Mouse (Mus musculus): Measurements from ENCODE around the gene Pou2f2. TPM values are rescaled to one million over a fixed set of nuclear protein-coding genes. Genes with fewer than 3 reads are reported as not detected.

The Pou2f2 gene
- total RNA-seq, 4 experiments from 2014 or later, result 0.49 to 0.72 (median 0.55) TPM

- DNase-seq (ENCODE audit: low spot score), result no peak
Measured at GRCm38 (mm10) chr7:25150151-25150663, 29.3 kb downstream of the Pou2f2 start.

DNA sequence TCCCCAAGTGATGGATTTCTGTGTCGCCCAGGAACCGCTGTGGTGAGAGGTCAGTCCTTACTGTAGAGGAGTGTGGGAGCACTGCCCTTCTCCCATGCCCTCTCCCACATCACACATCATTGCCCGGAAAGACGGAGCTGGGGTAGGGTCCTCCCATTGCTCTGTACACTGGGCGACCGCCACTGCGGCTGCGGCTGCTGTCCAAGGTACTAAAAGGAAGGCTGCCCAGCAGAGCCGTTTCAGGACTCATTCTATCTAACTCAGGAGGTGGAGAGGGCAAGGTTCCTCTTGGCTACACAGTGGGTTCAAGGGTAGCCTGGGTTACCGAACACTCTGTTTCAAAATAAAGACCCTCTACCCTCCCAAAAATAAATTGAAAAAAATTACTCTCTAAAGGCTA, 33.6 kb downstream of the Pou2f2 start:
- no peak for DNase-seq (ENCODE audit: low spot score)

- no peak for DNase-seq (ENCODE audit: low spot score)
Measured at GRCm38 (mm10) chr7:25141761-25142160, 37.8 kb downstream of the Pou2f2 start.

DNA sequence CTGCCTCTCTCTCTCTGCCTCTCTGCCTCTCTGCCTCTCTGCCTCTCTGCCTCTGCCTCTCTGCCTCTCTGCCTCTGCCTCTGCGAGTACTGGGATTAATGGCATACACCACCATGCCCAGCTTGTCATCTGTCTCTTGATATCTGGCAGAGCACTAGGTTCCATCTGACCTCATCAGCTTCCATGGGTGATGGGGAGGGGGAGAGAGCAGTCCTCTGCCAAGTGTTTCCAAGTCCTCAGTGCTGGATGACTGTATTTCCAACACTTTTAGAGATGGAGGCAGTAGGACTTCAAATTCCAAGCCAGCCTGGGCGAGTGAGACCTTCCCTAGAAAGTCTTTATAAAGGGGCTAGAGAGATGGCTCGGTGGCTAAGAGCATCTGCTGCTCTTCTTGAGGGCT, 42.0 kb downstream of the Pou2f2 start:
- DNase-seq (ENCODE audit: low spot score), result no peak

GRCm38 (mm10) chr7:25133092-25134049, 46.2 kb downstream of the Pou2f2 start:
- peak; percentile 76 for DNase-seq (ENCODE audit: low spot score)

- no peak for DNase-seq (ENCODE audit: low spot score)
Measured at GRCm38 (mm10) chr7:25132318-25132960, 47.1 kb downstream of the Pou2f2 start.

DNA sequence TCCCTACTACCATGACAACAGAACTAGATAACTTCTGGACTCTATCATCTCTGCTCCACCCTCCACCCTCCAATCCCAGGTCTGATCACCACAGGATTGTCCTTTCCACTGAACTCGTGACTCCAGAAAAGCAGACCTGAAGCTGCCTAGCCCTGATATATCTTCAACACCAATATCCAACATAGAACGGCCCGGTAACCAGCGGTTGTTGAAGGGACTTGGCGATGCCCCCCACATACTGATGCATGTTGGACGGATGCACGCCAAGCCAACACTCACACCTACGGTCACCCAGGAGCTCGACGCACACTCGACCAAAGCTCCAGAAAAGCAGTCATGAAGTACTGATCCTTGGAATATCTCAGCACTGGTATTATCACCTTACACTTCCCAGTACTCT, 48.3 kb downstream of the Pou2f2 start:
- DNase-seq (ENCODE audit: low spot score), result no peak

GRCm38 (mm10) chr7:25130565-25130964, 49.0 kb downstream of the Pou2f2 start:
- DNase-seq (ENCODE audit: low spot score), result no peak

DNA sequence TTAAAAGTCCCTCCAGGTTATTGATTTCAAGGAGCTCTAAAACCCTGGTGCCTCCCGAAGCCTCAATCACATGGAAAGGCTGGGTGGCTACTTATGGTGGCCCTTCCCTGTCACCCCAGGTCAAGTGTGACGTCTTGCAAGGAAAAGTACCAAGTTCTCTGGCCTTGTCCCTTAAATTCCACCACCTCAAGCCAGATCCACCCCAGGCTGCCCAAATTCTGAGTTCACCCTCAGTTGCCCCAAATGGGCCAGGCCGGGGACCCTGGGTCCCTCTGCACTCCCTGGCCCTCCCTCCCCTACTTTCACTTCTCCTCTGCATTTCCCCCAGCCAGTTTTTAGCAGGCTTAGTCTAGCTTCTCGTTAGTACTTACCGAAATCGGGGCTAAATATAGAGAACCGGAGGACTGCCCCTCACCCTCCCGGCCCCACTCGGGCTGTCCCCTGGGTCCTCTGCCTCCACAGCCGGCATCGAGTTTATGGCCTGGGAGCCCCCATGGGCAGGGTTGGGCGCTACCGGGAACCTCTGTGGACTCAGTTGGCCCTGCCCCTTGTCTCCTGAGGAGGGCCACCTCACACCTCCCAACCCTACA, 50.0 kb downstream of the Pou2f2 start:
- no peak for DNase-seq (ENCODE audit: low spot score)

DNA sequence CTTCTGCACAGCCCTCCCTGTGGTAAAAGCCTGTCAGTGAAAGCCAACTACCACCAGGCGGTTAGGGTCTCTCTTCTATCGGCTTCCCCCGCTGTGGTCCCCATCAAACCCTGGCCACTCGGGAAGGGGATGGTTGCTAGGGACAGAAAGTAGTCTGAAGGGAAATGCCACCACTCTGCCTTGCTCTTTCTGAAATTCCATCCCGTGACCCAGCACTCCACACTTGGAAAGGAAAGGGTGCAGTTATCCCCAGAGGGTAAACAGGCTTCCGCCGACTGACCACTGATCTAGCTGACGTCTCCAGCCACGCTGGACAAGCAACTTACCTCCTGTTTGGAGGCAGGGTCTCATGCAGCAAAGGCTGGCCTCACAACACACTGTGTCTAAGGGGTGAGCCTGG, 51.6 kb downstream of the Pou2f2 start:
- no peak for DNase-seq (ENCODE audit: low spot score)

DNA sequence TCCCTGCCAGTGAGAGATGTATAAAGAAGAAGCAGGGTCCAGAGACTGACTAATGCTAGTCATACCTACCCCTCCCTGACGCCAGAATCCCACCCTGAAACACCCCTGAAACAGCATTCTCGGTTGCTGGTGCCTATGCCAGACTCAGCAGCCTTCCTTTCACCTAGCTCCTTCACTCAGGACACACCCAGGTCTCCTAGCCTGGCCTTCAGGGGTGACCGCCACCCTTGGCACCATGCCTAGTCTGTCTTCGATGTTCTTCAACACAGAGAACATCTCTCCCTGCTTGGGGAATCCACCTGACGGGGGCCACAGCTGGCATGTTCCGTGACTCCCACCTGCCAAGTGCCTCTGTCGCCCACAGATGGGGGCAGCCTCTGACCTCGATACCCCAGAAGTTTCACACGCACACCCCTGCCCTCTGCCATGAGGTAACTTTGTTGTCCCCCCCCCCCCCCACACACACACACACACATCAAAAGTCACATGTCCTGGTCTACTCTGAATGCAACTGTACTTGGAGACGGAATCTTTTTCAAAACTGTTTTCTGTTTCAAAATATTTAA, 53.7 kb downstream of the Pou2f2 start:
- no peak for DNase-seq (ENCODE audit: low spot score)

DNA sequence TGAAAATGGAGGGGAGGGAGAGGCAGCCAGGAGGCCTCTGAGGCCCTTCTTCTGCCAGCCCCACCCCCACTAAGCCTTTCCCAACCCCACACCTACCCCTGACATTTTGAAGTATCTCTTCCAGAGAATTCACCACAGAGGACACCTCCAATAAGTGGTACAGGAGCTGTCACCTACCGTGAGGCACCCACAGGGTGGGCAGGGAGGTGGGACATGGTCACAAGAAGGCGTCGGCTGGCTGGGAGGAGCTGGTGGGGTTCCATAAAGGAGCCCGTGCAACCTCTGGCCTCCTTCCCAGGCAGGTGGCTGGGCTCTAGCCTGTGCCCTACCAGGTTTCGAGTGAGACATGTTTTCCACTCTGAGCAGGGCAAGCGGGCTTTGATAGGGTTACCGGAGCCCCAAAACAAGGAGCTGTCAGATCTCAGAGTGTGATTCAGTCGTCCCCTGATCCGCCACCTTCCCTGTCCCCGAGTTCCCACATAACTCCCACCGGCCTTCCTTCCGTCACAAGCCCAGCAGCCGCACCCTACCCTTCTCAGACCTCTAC, 58.2 kb downstream of the Pou2f2 start:
- DNase-seq (ENCODE audit: low spot score), result no peak

DNA sequence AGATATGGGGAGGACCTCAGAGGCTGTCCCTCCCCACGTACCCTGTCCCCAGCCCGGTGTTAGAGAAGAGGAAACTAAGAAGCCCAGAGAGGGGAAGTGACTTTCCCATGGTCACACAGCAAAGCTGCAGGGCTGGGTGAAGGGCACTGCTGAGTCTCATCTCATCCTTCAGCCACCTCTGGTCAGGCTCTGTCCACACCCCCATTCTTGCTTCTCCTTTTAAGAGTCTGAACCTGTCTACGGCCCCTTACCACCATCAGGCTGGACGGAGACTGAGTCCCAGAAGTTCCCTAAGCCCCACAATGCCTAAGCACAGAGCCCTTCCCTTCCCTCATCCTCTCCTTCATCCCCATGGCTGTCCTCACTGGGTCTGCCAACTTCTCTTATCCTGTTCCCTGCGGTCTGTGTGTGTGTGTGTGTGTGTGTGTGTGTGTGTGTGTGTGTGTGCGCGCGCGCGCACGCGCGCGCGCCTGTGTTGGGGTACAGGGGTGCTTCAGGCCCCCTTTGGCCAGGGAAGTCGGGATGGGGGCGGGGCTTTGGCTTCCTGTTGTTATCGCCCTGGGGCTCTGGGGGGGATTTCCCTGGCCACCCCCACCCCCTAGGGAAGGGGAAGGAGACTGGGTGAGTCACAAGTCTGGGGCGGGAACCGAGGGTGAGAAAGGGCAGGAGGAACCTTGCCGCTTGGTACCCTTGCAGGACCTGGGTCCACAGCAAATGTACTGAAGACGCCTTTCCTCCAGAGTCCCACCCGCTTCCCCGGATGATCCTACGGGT, 59.3 kb downstream of the Pou2f2 start:
- peak; percentile 36 for DNase-seq (ENCODE audit: low spot score)

DNA sequence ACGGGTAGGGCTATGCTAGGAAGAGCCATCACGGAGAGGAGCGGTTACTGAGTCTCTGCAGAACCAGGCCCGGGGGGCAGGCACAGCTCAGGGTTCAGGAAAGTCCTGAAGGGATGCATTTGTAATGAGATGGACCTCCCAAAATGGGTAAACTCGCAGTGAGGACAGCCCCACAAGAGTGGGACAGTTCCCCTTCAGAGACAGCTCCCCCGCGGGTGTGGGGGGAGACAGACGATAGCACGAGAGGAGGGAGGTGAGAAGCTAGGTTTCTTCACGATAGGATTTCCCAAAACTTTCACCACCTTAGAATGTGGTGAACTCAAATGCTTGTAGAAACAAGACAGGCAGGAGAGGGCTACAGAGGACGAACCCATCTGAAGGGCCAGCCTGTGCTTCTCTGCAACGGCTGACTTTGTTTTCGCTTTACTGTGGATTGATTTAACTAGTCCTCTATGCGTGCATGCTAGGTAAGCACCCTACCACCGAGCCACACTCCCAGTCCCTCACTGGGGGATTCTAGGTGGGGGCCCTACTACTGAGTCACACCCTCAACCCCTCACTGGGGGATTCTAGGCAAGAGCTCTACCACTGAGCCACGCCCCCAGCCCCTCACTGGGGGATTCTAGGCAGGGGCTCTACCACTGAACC, 66.4 kb downstream of the Pou2f2 start:
- no peak for DNase-seq (ENCODE audit: low spot score)

DNA sequence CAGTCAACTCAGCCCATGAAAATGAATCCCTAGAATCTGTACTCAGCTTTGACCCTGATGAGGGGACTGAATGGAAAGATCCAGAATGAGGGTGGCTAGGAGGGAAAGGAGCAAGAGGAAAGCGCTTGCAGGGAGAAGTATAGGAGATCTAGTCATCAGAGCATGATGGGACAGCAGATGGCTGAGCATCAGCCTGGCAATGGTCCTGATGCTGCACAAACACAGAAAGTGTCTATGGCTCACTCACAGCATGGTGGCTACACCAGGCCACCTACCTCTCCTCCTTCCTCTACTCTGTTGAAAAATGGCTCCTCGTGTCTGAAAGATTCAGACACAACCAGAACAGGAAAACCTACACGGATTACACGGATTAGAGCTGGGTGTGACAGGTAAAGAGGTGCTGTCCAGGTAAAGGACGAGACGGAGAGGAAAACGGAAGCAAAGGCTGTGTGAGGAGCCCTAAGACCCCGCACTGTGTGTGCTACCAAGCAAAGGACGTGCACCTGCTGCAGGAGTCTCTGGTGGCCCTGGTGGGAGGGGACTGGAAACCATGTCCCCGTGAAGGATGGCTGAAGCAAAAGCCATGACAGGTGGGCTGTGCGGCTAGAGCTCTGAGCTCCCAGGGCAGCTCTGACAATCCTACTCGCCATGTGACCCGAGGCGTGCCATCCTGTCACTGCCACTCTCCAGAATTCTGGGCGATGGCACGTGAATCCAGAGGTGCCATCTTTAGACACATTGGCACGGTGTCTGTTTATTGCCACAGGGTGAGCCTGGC, 67.2 kb downstream of the Pou2f2 start:
- DNase-seq (ENCODE audit: low spot score), result no peak

- DNase-seq (ENCODE audit: low spot score), result no peak
Measured at GRCm38 (mm10) chr7:25110336-25110735, 69.2 kb downstream of the Pou2f2 start.

- DNase-seq (ENCODE audit: low spot score), result no peak
Measured at GRCm38 (mm10) chr7:25109355-25109754, 70.2 kb downstream of the Pou2f2 start.

DNA sequence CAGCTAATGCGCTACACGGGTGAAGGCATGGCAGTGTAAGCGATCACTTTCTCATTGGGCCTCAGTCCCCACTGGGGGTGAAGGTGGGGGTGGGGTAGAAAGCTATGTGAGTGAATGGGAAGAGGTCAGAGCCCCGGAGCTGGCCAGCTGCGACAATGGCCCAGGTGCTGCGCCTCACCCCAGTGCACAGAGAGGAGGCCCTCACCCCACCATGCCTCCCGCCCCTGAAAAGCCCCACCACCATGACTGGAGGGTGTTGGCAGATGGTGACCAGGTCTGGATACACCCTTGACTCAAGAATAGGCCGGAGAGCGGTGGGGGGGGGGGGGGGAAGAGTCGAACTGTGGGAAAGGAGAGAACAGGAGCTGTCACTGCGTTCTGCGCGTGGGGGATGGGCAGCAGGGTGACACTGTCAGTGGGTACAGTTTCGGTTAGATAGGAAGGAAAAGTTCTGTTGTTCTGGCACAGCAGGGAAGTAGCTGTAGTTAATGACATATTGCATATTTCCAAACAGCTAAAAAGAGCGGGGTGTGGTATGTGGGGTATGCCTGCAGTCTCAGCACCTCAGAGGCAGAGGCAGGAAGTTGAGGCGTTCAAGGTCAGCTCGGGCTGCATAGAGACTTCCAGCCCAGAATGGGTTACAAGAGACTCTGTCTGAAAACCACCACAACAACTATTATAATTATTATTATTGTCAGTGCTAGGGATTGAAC, 72.6 kb downstream of the Pou2f2 start:
- DNase-seq (ENCODE audit: low spot score), result no peak
